Mouse (Mus musculus) liver, embryonic 11.5 days (tissue): ENCODE measurements around the gene Uvssa. TPM values are rescaled to one million over a fixed set of nuclear protein-coding genes. Genes with fewer than 3 reads are reported as not detected.
A peak's percentile ranks its signal among the peaks of the same experiment; 100 is the strongest.

Experiments used
- ATAC-seq: fragments of 200-750 bp; cut with Nextera tagmentation; replicated peaks from 2 replicates; pipeline ENCODE4 v1.8.0; 2017; ENCODE audit warnings: moderate number of reproducible peaks, mild to moderate bottlenecking, moderate TSS enrichment, moderate library complexity; ENCODE audit not compliant: low FRiP score
- DNase-seq: peaks from one replicate; pipeline ENCODE4 v3.0.0-alpha.2; 2017; ENCODE audit warnings: low spot score
- H3K27ac ChIP-seq: fragments of 300-500 bp; sonication (generic); 2 replicates; pipeline ENCODE4 v1.5.1; 2014; ENCODE audit warnings: mild to moderate bottlenecking, low read depth, low read length, control low read depth
- H3K27me3 ChIP-seq: fragments of 300-500 bp; sonication (generic); replicated peaks from 2 replicates; pipeline ENCODE4 v1.6.1; 2014; ENCODE audit warnings: low read length, mixed read lengths; ENCODE audit not compliant: control insufficient read depth, insufficient read depth
- H3K36me3 ChIP-seq: fragments of 300-500 bp; sonication (generic); 2 replicates; pipeline ENCODE4 v1.6.1; 2014; ENCODE audit warnings: mild to moderate bottlenecking, low read length, moderate library complexity, mixed read lengths; ENCODE audit not compliant: control insufficient read depth, insufficient read depth
- H3K4me1 ChIP-seq: fragments of 300-500 bp; sonication (generic); replicated peaks from 2 replicates; pipeline ENCODE4 v1.6.1; 2014; ENCODE audit warnings: low read length, mixed read lengths; ENCODE audit not compliant: control insufficient read depth, insufficient read depth
- H3K4me2 ChIP-seq: fragments of 300-500 bp; sonication (generic); 2 replicates; pipeline ENCODE4 v1.6.1; 2014; ENCODE audit warnings: mild to moderate bottlenecking, control low read depth, moderate library complexity
- H3K4me3 ChIP-seq: fragments of 300-500 bp; sonication (generic); 2 replicates; pipeline ENCODE4 v1.5.1; 2014; ENCODE audit warnings: low read depth, low read length, control low read depth
- H3K9ac ChIP-seq: fragments of 300-500 bp; sonication (generic); 2 replicates; pipeline ENCODE4 v1.6.1; 2014; ENCODE audit warnings: low read depth, low read length, control low read depth
- H3K9me3 ChIP-seq: fragments of 300-500 bp; sonication (generic); 2 replicates; pipeline ENCODE4 v1.6.1; 2016; ENCODE audit warnings: low read length, inconsistent platforms, mixed read lengths; ENCODE audit not compliant: control insufficient read depth
- WGBS: fragments of 180-500 bp; shearing (Covaris S2); extraction: QIAGEN DNeasy Blood & Tissue Kit; methylation state at CpG from one replicate; pipeline ENCODE4 v1.1.7; 2014; 5-methylcytosine and 5-hydroxymethylcytosine counted together
- polyA plus RNA-seq: library from polyadenylated mRNA; unstranded; fragments of >200 nt; fragmentation: Nextera tagmentation; extraction: Ambion mirVana; gene quantifications from 2 replicates; pipeline ENCODE4 v1.2.1, GENCODE M21; 2014

Uvssa gene
- polyA plus RNA-seq, 1 experiment from 2014 or later, result 5.6 TPM

DNA sequence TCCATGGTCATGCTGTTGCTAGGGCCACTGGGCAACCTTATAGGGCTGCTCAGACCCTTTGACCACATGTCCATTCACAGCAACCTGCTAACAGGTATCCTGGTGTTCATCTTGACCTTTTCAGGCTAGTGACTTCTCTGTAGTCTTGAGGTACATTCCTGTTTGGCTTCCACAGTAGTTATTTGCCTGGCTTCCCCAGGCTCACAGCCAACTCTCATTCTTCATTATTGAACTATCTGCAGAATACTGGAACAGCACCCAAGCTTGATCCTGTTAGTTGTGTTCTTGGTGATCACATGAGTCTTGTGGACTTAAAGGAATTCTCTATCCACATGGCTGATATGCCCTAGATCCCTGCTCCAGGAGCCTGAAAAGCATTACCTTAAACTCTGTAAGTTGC is 34.8 kb upstream of the Uvssa start:
- H3K4me1 ChIP-seq, result peaks cover 18% of the 10 kb centered on the region

DNA sequence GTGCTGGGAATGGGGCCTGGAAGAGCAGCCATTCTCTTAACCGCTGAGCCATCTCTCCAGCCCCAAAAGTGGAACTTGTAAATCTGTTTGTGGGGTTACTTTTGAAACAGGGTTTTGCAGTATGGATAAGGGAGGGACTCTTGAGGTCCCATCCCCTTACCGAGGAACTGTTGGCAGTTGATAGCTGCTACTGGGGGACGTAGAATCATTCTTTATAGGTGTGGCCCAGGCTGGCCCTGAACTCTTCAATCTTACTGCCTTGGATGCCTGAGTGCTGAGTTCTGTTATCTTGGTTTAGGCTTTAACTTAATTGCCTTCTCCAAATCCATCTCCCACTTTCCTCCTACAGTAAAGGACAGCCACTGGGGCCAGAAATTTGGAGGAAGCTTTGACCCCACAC is 34.3 kb upstream of the Uvssa start:
- DNase-seq (no peak), ATAC-seq (peak; percentile 82)
- Histone ChIP-seq H3K36me3 (no peaks in the 10 kb centered on the region; the same call in 1 of the 2 replicates), H3K9ac (no peak overlapping the region), H3K27me3 (no peaks in the 10 kb centered on the region), H3K4me1 (peaks cover 18% of the 10 kb centered on the region), H3K4me3 (no peak overlapping the region), H3K4me2 (no peak overlapping the region), H3K9me3 (no peaks in the 10 kb centered on the region), H3K27ac (no peak overlapping the region)
- 57% methylated on average over 3 of the region's 3 CpGs for WGBS

More for the DNA sequence above, 34.8 kb upstream of the Uvssa start:
- Histone ChIP-seq H3K9me3 (no peaks in the 10 kb centered on the region), H3K9ac (no peak overlapping the region), H3K4me3 (no peak overlapping the region), H3K27ac (no peak overlapping the region), H3K4me2 (no peak overlapping the region), H3K27me3 (no peaks in the 10 kb centered on the region), H3K36me3 (no peaks in the 10 kb centered on the region; the same call in 1 of the 2 replicates)
- DNase-seq (no peak), ATAC-seq (no peak)

DNA sequence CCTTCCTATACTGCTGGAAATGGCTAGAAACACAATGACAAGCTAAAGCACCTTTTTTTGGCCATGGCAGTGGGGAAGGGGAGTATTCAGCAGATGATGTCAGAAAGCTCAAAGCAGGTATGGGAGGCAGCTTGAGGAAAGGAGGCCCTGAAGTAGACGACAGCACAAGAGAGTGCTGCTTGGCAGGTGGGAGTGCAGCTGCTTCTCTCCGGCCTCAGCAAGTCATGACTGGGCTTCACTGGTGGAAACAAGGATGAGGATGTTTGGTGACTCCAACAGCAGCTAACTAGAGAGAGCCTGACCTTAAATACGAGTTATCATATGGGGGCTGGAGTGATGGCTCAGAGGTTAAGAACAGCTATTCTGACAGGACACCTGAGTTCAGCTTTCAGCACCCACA is 30.7 kb upstream of the Uvssa start:
- no peaks in the 10 kb centered on the region for H3K27me3 ChIP-seq

DNA sequence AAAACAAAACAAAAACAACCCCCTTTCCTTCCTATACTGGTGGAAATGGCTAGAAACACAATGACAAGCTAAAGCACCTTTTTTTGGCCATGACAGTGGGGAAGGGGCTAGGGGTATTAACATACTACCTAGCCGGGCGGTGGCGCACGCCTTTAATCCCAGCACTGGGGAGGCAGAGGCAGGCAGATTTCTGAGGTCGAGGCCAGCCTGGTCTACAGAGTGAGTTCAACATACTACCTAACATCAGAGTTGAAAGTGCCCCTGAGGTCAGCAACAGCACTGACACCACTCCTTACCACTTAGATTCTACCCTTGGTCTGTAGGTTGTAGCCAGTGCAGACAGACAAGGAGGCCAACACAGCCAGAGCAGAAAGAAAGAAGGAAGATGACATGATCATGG is 29.1 kb upstream of the Uvssa start:
- no peak for ATAC-seq
- no peak overlapping the region for H3K9ac ChIP-seq
- DNase-seq, result no peak
- H3K4me3 ChIP-seq, result no peak overlapping the region
- no peaks in the 10 kb centered on the region for H3K27me3 ChIP-seq
- whole genome bisulfite sequencing, result 94% methylated on average over 5 of the region's 5 CpGs
- H3K36me3 ChIP-seq, result no peaks in the 10 kb centered on the region; the same call in 1 of the 2 replicates
- H3K9me3 ChIP-seq, result no peaks in the 10 kb centered on the region
- no peak overlapping the region for H3K4me2 ChIP-seq
- H3K4me1 ChIP-seq, result peaks cover 11% of the 10 kb centered on the region
- H3K27ac ChIP-seq, result no peak overlapping the region

More for the DNA sequence above, 30.7 kb upstream of the Uvssa start:
- Histone ChIP-seq H3K9ac (no peak overlapping the region), H3K36me3 (no peaks in the 10 kb centered on the region; the same call in 1 of the 2 replicates), H3K9me3 (no peaks in the 10 kb centered on the region), H3K4me1 (peaks cover 22% of the 10 kb centered on the region), H3K4me3 (no peak overlapping the region), H3K4me2 (no peak overlapping the region), H3K27ac (no peak overlapping the region)
- DNase-seq, result no peak
- no peak for ATAC-seq
- WGBS, result 84% methylated on average over 3 of the region's 3 CpGs

DNA sequence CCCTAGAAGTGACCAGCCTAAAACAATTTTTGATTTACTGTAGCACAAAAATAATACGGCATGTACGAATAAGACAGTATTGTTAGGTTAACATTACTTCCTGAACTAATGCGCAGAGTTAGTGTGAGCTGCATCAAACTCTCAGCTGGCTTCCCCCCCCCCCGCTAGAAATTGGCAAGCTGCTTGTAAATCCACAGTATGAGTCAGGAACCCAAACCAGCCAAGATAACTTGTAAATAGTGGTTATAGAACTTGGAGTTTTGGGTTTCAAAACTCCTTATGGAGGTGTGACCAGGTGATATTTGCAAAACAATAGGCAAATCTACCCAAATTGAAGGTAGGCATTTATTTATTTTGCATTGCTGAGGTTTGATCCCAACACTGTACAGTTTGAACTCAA is 28.6 kb upstream of the Uvssa start:
- no peak overlapping the region for H3K9ac ChIP-seq
- WGBS, result 76% methylated on average over 4 of the region's 4 CpGs

DNA sequence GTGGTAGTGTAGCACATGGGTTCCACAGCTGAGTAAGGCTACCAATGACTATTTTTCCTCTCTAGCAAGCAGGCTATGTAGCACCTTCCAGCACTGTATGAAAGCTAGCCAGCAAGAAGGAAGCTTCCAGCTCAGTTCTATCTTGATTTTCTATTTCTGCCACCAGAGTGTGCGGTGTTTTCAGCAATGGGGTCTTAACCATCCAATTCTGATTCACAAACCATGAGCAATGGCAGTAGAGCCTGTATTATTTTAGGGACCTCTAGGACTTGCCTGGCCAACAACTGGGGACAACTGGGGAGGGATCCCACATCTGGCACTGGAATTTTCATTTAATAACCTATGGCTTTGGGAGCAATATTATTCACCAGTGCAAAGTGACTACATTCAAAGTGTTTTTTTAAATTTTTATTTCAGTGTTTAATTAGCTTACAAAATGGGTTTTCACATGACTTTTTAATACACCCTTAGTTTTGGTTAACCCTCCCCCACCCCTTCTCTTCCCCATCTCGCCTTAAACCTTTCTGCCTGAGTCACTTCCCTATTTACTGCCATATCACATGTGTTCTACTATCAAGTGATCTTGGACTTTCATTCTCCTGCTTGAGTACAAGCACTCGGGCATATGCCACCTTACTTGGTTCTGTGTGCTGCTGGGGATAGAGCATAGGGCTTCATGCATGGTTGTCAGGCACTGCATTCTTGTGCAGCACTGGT is 26.6 kb upstream of the Uvssa start:
- no peaks in the 10 kb centered on the region for H3K27me3 ChIP-seq
- H3K36me3 ChIP-seq, result no peaks in the 10 kb centered on the region
- no peak overlapping the region for H3K27ac ChIP-seq
- ATAC-seq (no peak), DNase-seq (no peak)
- WGBS, result 56% methylated on average over 3 of the region's 3 CpGs
- H3K4me2 ChIP-seq, result no peak overlapping the region
- H3K4me3 ChIP-seq, result no peak overlapping the region
- no peaks in the 10 kb centered on the region for H3K9me3 ChIP-seq
- peaks cover 4% of the 10 kb centered on the region; the same call in 1 of the 2 replicates for H3K4me1 ChIP-seq
- H3K9ac ChIP-seq, result no peak overlapping the region

More for the DNA sequence above, 28.6 kb upstream of the Uvssa start:
- H3K27me3 ChIP-seq, result no peaks in the 10 kb centered on the region
- H3K4me3 ChIP-seq, result no peak overlapping the region
- H3K4me1 ChIP-seq, result peaks cover 6% of the 10 kb centered on the region
- H3K36me3 ChIP-seq, result no peaks in the 10 kb centered on the region; the same call in 1 of the 2 replicates
- H3K27ac ChIP-seq, result no peak overlapping the region
- DNase-seq (no peak), ATAC-seq (no peak)
- no peaks in the 10 kb centered on the region for H3K9me3 ChIP-seq
- H3K4me2 ChIP-seq, result no peak overlapping the region

DNA sequence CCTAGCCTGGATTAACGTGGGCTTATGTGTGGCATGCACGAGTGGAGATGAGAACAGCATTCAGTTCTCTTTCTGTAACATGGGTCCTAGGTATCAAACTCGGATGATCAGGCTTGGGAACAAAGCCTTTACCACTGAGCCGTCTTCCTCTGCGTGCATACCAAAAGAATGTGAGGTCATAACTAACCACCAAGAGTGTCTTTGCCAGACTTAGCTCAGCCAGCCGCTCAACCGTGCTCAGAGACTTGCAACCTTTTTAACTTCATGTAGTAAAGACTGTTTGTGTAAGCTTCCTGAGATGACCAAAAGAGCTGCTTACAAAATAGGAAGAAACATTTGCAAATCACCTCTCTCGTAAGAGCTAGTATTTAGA is 26.1 kb upstream of the Uvssa start:
- Histone ChIP-seq H3K4me2 (no peak overlapping the region), H3K4me3 (no peak overlapping the region), H3K9me3 (no peaks in the 10 kb centered on the region), H3K27ac (no peak overlapping the region), H3K4me1 (peaks cover 6% of the 10 kb centered on the region), H3K36me3 (no peaks in the 10 kb centered on the region), H3K27me3 (no peaks in the 10 kb centered on the region), H3K9ac (no peak overlapping the region)
- DNase-seq (no peak), ATAC-seq (no peak)
- 73% methylated on average over 8 of the region's 8 CpGs for WGBS

DNA sequence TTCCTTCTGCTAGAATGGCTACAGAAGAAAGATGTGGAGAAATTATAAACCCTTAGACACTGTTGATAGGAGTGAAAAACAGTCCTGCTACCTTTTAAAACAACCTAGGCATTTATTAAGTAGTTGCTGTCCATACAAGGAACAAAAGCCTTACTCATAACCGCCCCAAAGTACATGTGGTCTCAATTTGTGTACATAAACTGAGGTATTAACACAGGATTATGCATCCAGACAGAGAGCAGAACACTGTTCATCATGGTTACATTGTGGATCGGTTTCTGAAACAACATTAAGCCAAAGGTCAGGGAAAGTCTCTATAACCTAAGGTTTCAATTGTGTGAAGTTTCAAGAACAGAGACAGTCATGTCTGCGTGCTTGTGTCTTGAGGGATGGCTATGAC is 25.3 kb upstream of the Uvssa start:
- H3K4me1 ChIP-seq, result peaks cover 10% of the 10 kb centered on the region

DNA sequence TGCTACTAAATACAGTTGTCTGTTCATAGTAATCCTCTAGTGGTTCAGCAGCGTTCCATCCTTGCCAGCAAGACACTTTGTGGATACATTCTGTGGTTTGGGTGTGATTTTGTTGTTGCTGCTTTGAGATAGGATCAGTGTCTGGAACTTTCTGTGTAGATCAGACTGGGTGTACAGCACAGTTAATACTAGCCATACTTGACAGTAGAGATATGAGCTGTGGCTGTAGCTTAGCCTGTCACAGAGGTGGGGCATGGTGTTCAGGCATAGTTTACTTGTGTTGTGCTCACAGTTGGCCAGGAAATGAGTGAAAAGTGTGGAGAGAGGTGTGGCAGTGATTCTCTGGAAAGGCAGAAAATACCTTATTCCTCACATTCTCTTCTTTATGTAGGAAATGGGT is 20.9 kb upstream of the Uvssa start:
- peaks cover 6% of the 10 kb centered on the region for H3K4me1 ChIP-seq
- H3K9me3 ChIP-seq, result no peaks in the 10 kb centered on the region
- peaks cover 25% of the 10 kb centered on the region for H3K36me3 ChIP-seq
- no peak overlapping the region for H3K9ac ChIP-seq
- no peak overlapping the region for H3K27ac ChIP-seq
- no peak overlapping the region for H3K4me2 ChIP-seq
- no peak overlapping the region for H3K4me3 ChIP-seq
- no peak for DNase-seq
- no peaks in the 10 kb centered on the region for H3K27me3 ChIP-seq
- 84% methylated on average over 1 of the region's 1 CpGs for whole genome bisulfite sequencing
- ATAC-seq, result no peak

More for the DNA sequence above, 25.3 kb upstream of the Uvssa start:
- DNase-seq, result no peak
- Histone ChIP-seq H3K9ac (no peak overlapping the region), H3K27me3 (no peaks in the 10 kb centered on the region), H3K9me3 (no peaks in the 10 kb centered on the region), H3K27ac (no peak overlapping the region), H3K4me3 (no peak overlapping the region), H3K4me2 (no peak overlapping the region), H3K36me3 (no peaks in the 10 kb centered on the region)
- WGBS, result 80% methylated on average over 3 of the region's 3 CpGs
- no peak for ATAC-seq
